Mouse (Mus musculus): ENCODE measurements around the gene Zzef1. TPM values are rescaled to one million over a fixed set of nuclear protein-coding genes. Genes with fewer than 3 reads are reported as not detected.

Gene Zzef1
- polyA plus RNA-seq, 1 experiment from 2014 or later: 13.0 TPM

DNA sequence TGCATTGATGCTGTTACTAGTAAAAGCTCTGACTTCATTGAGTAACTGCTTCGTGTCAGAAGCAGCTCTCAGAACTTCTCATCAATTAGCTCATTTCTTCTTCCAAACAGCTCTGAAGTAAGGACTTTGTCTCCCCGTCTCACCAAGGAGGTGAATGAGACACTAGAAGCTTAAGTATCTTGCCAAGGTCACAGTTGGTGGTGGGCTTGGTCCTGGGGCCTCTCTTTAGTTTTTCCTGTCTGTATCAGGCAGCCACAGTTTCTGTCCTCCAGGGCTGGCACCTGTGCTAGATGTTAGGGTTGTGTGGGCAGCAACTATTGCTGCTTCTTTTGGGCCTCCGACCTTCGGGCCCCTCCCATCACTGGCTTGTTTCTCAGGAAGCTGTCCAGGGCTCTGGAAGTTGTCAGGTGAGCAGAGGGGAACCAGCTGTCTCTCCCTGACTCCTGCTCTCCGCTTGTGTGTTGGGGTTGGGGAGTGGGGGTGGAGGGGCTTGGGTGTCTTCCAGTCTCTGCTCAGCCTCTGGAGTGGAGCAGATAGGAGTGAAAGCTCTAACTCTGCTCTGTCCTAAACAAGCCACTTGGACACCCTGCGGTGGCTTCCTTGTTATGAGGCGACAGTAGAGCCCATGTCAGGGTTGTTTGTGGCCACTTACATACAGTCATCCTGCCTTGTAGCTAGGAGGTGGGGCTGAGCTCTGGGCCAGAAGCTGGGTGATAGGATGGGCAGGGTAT, 167.2 kb downstream of the Zzef1 start:
- Histone ChIP-seq H3K36me3 (ENCODE audit: inconsistent target) (no peaks in the 10 kb centered on the region), H3K4me3 (ENCODE audit: inconsistent target) (no peak overlapping the region), H3K79me2 (ENCODE audit: inconsistent target) (peaks cover 6% of the 10 kb centered on the region; the same call in 1 of the 2 replicates), H3K27ac (no peak overlapping the region)
- 41% methylated on average over 7 of the region's 7 CpGs for WGBS (ENCODE audit: missing documents)

GRCm38 (mm10) chr11:72963789-72964294, 167.8 kb downstream of the Zzef1 start:
- Histone ChIP-seq H3K27ac (no peak overlapping the region), H3K4me3 (ENCODE audit: inconsistent target) (no peak overlapping the region), H3K79me2 (ENCODE audit: inconsistent target) (peaks cover 6% of the 10 kb centered on the region; the same call in 1 of the 2 replicates), H3K36me3 (ENCODE audit: inconsistent target) (no peaks in the 10 kb centered on the region)
- WGBS (ENCODE audit: missing documents): 62% methylated on average over 3 of the region's 3 CpGs

DNA sequence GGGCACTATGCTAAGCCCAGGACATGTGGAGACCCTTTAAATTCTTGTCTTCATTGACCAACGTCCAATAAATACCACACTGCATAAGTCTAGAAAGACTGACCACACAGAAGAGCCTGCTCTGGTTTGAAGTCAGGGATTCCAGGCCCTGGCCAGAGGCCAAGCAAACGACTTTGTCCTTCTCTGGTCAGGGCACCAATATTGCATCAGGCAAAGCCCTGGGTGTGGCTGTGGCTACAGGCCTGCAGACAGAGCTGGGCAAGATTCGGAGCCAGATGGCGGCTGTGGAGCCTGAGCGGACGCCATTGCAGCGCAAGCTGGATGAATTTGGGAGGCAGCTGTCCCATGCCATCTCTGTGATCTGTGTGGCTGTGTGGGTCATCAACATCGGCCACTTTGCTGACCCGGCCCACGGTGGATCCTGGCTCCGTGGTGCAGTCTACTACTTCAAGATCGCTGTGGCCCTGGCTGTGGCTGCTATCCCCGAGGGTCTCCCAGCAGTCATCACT, 179.0 kb downstream of the Zzef1 start:
- WGBS (ENCODE audit: missing documents): 92% methylated on average over 13 of the region's 13 CpGs
- Histone ChIP-seq H3K79me2 (ENCODE audit: inconsistent target) (no peaks in the 10 kb centered on the region), H3K36me3 (ENCODE audit: inconsistent target) (peaks cover 5% of the 10 kb centered on the region; the same call in 1 of the 2 replicates), H3K4me3 (ENCODE audit: inconsistent target) (no peak overlapping the region), H3K27ac (no peak overlapping the region)

Other genes starting within 250 kb of the Zzef1 start
- not detected in 3 replicates for gene Spns3, start 245.7 kb upstream of the Zzef1 start, polyA plus RNA-seq (2018)
- 20.8 to 32.9 TPM (median 26.7 TPM) in 3 replicates for gene Ube2g1, start 188.9 kb upstream of the Zzef1 start, polyA plus RNA-seq (2018)
- gene Ankfy1, start 106.2 kb upstream of the Zzef1 start, polyA plus RNA-seq (2018): 49.5 to 82.3 TPM (median 58.4 TPM) in 3 replicates
- gene Cyb5d2, start 84 bp upstream of the Zzef1 start, polyA plus RNA-seq (2018): 5.2 to 8.9 TPM (median 5.4 TPM) in 3 replicates
- gene Atp2a3, start 164.9 kb downstream of the Zzef1 start, polyA plus RNA-seq (2018): 5.0 to 11.9 TPM (median 5.1 TPM) in 3 replicates
- gene P2rx1, start 202.9 kb downstream of the Zzef1 start, polyA plus RNA-seq (2018): 0.12 to 0.80 TPM (median 0.33 TPM) in 3 replicates
- gene Camkk1, start 222.8 kb downstream of the Zzef1 start, polyA plus RNA-seq (2018): not detected in 3 replicates